Comparison of ENCODE assay signal across 11 mouse cellular contexts in genomic region chr8:4249213-4249612, GRCm38 (mm10). TPM values are rescaled to one million over a fixed set of nuclear protein-coding genes. Genes with fewer than 3 reads are reported as not detected.
DNase-seq lines count a peak whose midpoint lies in the region; ATAC-seq and TF ChIP-seq lines count a peak whose summit lies in the region.
"Had no signal": no experiment of that assay in that cellular context is flagged by ENCODE, and none has a peak within 500 bp of the region (broad histone marks: within the 10 kb centered on the region; RNA-seq: fewer than 3 reads in every experiment).

No protein-coding gene starts in this region.

- no peak for TF ChIP-seq CTCF in kidney, adult 2 months (conservative IDR thresholded peaks at IDR 0.05; ENCODE audit: insufficient read depth, insufficient read length, low read depth, low read length)

- H3K36me3 ChIP-seq in kidney, adult 2 months (ENCODE audit: control insufficient read depth, insufficient read depth, low read length), result no peaks in the 10 kb centered on the region; the same call in 1 of the 2 replicates
- H3K36me3 ChIP-seq in heart, embryonic 15.5 days, result peaks cover 27% of the 10 kb centered on the region
- peaks cover 27% of the 10 kb centered on the region for H3K36me3 ChIP-seq in midbrain, embryonic 15.5 days (replicated peaks)

- peaks cover 3% of the 10 kb centered on the region; the same call in 1 of the 2 replicates for H3K4me1 ChIP-seq in kidney, adult 2 months (ENCODE audit: control insufficient read depth, insufficient read depth, low read length)
- H3K4me1 ChIP-seq in heart, embryonic 15.5 days (replicated peaks), result peaks cover 36% of the 10 kb centered on the region
- peaks cover 17% of the 10 kb centered on the region for H3K4me1 ChIP-seq in midbrain, embryonic 15.5 days

- WGBS in kidney, adult 2 months, result 34% methylated on average over 29 of the region's 29 CpGs
- WGBS in heart, embryonic 15.5 days, result 13% methylated on average over 29 of the region's 29 CpGs
- 22% methylated on average over 29 of the region's 29 CpGs for WGBS in midbrain, embryonic 15.5 days

- no peak for ATAC-seq in heart, embryonic 15.5 days (replicated peaks; ENCODE audit: insufficient number of reproducible peaks, insufficient read depth, low FRiP score, low read depth)
- no peak for ATAC-seq in midbrain, embryonic 15.5 days (replicated peaks)
- ATAC-seq: Patski had no signal

- peak; percentile 17 for DNase-seq in kidney, adult 2 months
- no peak for DNase-seq in kidney, adult 8-10 months
- DNase-seq in adrenal gland, postnatal 36 days, result peak; percentile 61 to 65
- no peak for DNase-seq in left cerebral cortex, adult 8-10 months (ENCODE audit: low spot score in 2 of 2)
- DNase-seq in right cerebral cortex, postnatal 36 days (ENCODE audit: low spot score in 2 of 2), result no peak
- no peak for DNase-seq in thymus, adult 18-20 months

- H3K4me2 ChIP-seq in heart, embryonic 15.5 days, result peak overlapping the region; percentile 56
- H3K4me2 ChIP-seq in midbrain, embryonic 15.5 days, result 0 out of 2 replicates have a peak overlapping the region, but pooled peaks have one; percentile 3

- no peak for TF ChIP-seq POLR2A in kidney, adult 2 months (IDR thresholded peaks at IDR 0.05; ENCODE audit: low read depth, low read length)

- H3K27me3 ChIP-seq in kidney, adult 2 months (replicated peaks; ENCODE audit: control insufficient read depth, insufficient read depth, low read length), result no peaks in the 10 kb centered on the region
- H3K27me3 ChIP-seq in heart, embryonic 15.5 days, result no peaks in the 10 kb centered on the region
- H3K27me3 ChIP-seq in midbrain, embryonic 15.5 days (replicated peaks), result no peaks in the 10 kb centered on the region; the same call in 1 of the 2 replicates
- H3K27me3 ChIP-seq: megakaryocyte, embryonic 14.5 days; Patski had no signal

- H3K9ac ChIP-seq in heart, embryonic 15.5 days, result peak overlapping the region; percentile 40
- no peak overlapping the region; the same call in 1 of the 2 replicates for H3K9ac ChIP-seq in midbrain, embryonic 15.5 days

- no peak overlapping the region for H3K4me3 ChIP-seq in kidney, adult 2 months (ENCODE audit: insufficient read depth, low read depth, low read length)
- peak overlapping the region; percentile 30 for H3K4me3 ChIP-seq in heart, embryonic 15.5 days
- no peak overlapping the region for H3K4me3 ChIP-seq in midbrain, embryonic 15.5 days
- H3K4me3 ChIP-seq: megakaryocyte, embryonic 14.5 days had no signal

- no peak overlapping the region for H3K27ac ChIP-seq in kidney, adult 2 months (ENCODE audit: insufficient read depth, low read depth, low read length)
- peak overlapping the region; percentile 66 for H3K27ac ChIP-seq in heart, embryonic 15.5 days
- no peak overlapping the region for H3K27ac ChIP-seq in midbrain, embryonic 15.5 days

- no peaks in the 10 kb centered on the region for H3K9me3 ChIP-seq in heart, embryonic 15.5 days (replicated peaks)
- no peaks in the 10 kb centered on the region for H3K9me3 ChIP-seq in midbrain, embryonic 15.5 days
- H3K9me3 ChIP-seq: megakaryocyte, embryonic 14.5 days had no signal

RNA-seq across cellular contexts. Expression of gene Tgfbr3l, which starts 1.2 kb away (rescaled TPM):
- polyA plus RNA-seq in kidney, adult 2 months (2012; rRNA removed), result 18.7 and 27.8 TPM in 2 replicates
- total RNA-seq in adrenal gland, postnatal 36 days (2021), result 10 to 100 TPM; 11.1 to 11.5 TPM
- polyA plus RNA-seq in heart, embryonic 15.5 days (2015; fragmentation: Nextera tagmentation; extraction: Ambion mirVana), result 3.0 and 3.3 TPM in 2 replicates
- 5.2 and 6.6 TPM in 2 replicates for polyA plus RNA-seq in midbrain, embryonic 15.5 days (2015; fragmentation: Nextera tagmentation; extraction: Ambion mirVana)
- total RNA-seq in left cerebral cortex, adult 8-10 months (2022), result 10 to 100 TPM in 3 of 4 experiments, 1 to 10 TPM in 1; 9.2 to 17.6 (median 12.5) TPM

RNA-seq across cellular contexts. Expression of gene Snapc2, which starts 3.7 kb away (rescaled TPM):
- polyA plus RNA-seq in kidney, adult 2 months (2012; rRNA removed), result 36.7 and 36.9 TPM in 2 replicates
- total RNA-seq in adrenal gland, postnatal 36 days (2021), result 10 to 100 TPM; 25.6 to 32.1 TPM
- polyA plus RNA-seq in heart, embryonic 15.5 days (2015; fragmentation: Nextera tagmentation; extraction: Ambion mirVana), result 37.7 and 47.0 TPM in 2 replicates
- polyA plus RNA-seq in midbrain, embryonic 15.5 days (2015; fragmentation: Nextera tagmentation; extraction: Ambion mirVana), result 70.6 and 76.4 TPM in 2 replicates
- total RNA-seq in left cerebral cortex, adult 8-10 months (2022), result 10 to 100 TPM; 36.2 to 40.5 (median 39.0) TPM

RNA-seq across cellular contexts. Expression of gene Ctxn1, which starts 9.9 kb away (rescaled TPM):
- 6.8 and 7.8 TPM in 2 replicates for polyA plus RNA-seq in kidney, adult 2 months (2012; rRNA removed)
- 1 to 10 TPM; 5.5 to 7.3 TPM for total RNA-seq in adrenal gland, postnatal 36 days (2021)
- 27.8 and 37.3 TPM in 2 replicates for polyA plus RNA-seq in heart, embryonic 15.5 days (2015; fragmentation: Nextera tagmentation; extraction: Ambion mirVana)
- 278 and 306 TPM in 2 replicates for polyA plus RNA-seq in midbrain, embryonic 15.5 days (2015; fragmentation: Nextera tagmentation; extraction: Ambion mirVana)
- total RNA-seq in left cerebral cortex, adult 8-10 months (2022), result 100 to 1,000 TPM; 515 to 546 (median 526) TPM

RNA-seq across cellular contexts. Expression of gene Gm49320, which starts 10.5 kb away (rescaled TPM):
- 1.3 and 3.3 TPM in 2 replicates for polyA plus RNA-seq in kidney, adult 2 months (2012; rRNA removed)
- 1 to 10 TPM in 1 of 2 experiments, not detected in 1; 1.7 TPM for total RNA-seq in adrenal gland, postnatal 36 days (2021)
- 0.34 and 0.79 TPM in 2 replicates for polyA plus RNA-seq in heart, embryonic 15.5 days (2015; fragmentation: Nextera tagmentation; extraction: Ambion mirVana)
- polyA plus RNA-seq in midbrain, embryonic 15.5 days (2015; fragmentation: Nextera tagmentation; extraction: Ambion mirVana), result 1.0 and 1.8 TPM in 2 replicates
- total RNA-seq in left cerebral cortex, adult 8-10 months (2022), result 1 to 10 TPM in 3 of 4 experiments, under 1 TPM in 1; 0.13 to 1.8 (median 1.4) TPM
- total RNA-seq: common myeloid progenitor, adult 5-6 weeks had no signal
- polyA plus RNA-seq: Patski had no signal

RNA-seq across cellular contexts. Expression of gene Map2k7, which starts 10.7 kb away (rescaled TPM):
- polyA plus RNA-seq in kidney, adult 2 months (2012; rRNA removed), result 32.0 and 32.2 TPM in 2 replicates
- 10 to 100 TPM; 89.3 to 95.0 TPM for total RNA-seq in adrenal gland, postnatal 36 days (2021)
- polyA plus RNA-seq in heart, embryonic 15.5 days (2015; fragmentation: Nextera tagmentation; extraction: Ambion mirVana), result 21.0 and 24.6 TPM in 2 replicates
- polyA plus RNA-seq in midbrain, embryonic 15.5 days (2015; fragmentation: Nextera tagmentation; extraction: Ambion mirVana), result 34.0 and 35.7 TPM in 2 replicates
- total RNA-seq in left cerebral cortex, adult 8-10 months (2022), result 100 to 1,000 TPM in 3 of 4 experiments, 10 to 100 TPM in 1; 96.7 to 124 (median 103) TPM

Comparison
In these comparisons a context has a peak if more than half of its experiments do, and no peak if none do; other contexts are left out.
1. DNase-seq: peak in kidney, adult 2 months (single experiment) and adrenal gland, postnatal 36 days (2 of 2); none in kidney, adult 8-10 months (0 of 2), left cerebral cortex, adult 8-10 months (0 of 2), right cerebral cortex, postnatal 36 days (0 of 2) and thymus, adult 18-20 months (0 of 2).